In genomic region chr11:97362943-97363643, GRCm38 (mm10) we compare ENCODE assay signal across 8 mouse cellular contexts. TPM values are rescaled to one million over a fixed set of nuclear protein-coding genes. Genes with fewer than 3 reads are reported as not detected.
DNase-seq lines count a peak whose midpoint lies in the region; ATAC-seq and TF ChIP-seq lines count a peak whose summit lies in the region.

No protein-coding gene starts in this region.

- H3K4me3 ChIP-seq in bone marrow macrophage, adult 2 months (ENCODE audit: insufficient read depth, low read length), result peak overlapping the region; percentile 94
- H3K4me3 ChIP-seq in forebrain, embryonic 13.5 days, result peak overlapping the region; percentile 99
- H3K4me3 ChIP-seq in hindbrain, embryonic 12.5 days, result peak overlapping the region; percentile 77
- H3K4me3 ChIP-seq in liver, embryonic 12.5 days, result peak overlapping the region; percentile 99

- DNase-seq in layer of hippocampus, postnatal 36 days, result peak; percentile 25 to 30
- DNase-seq in layer of hippocampus, adult 11-12 months (ENCODE audit: low spot score), result no peak
- DNase-seq in thymus, adult 18-20 months, result peak; percentile 13 to 29

- peak overlapping the region; percentile 98 for H3K4me2 ChIP-seq in forebrain, embryonic 13.5 days
- H3K4me2 ChIP-seq in hindbrain, embryonic 12.5 days (replicated peaks), result peak overlapping the region; percentile 89
- H3K4me2 ChIP-seq in liver, embryonic 12.5 days, result peak overlapping the region; percentile 98

- H3K9ac ChIP-seq in forebrain, embryonic 13.5 days, result peak overlapping the region; percentile 98
- peak overlapping the region; percentile 97 for H3K9ac ChIP-seq in hindbrain, embryonic 12.5 days
- H3K9ac ChIP-seq in liver, embryonic 12.5 days, result peak overlapping the region; percentile 98

- no peaks in the 10 kb centered on the region for H3K9me3 ChIP-seq in forebrain, embryonic 13.5 days (replicated peaks)
- H3K9me3 ChIP-seq in hindbrain, embryonic 12.5 days (replicated peaks), result no peaks in the 10 kb centered on the region
- H3K9me3 ChIP-seq in liver, embryonic 12.5 days (replicated peaks), result no peaks in the 10 kb centered on the region

- ATAC-seq in forebrain, embryonic 13.5 days, result no peak
- peak; percentile 7; the same call in 1 of the 2 replicates for ATAC-seq in hindbrain, embryonic 12.5 days (ENCODE audit: low FRiP score)
- 0 out of 2 replicates have a peak, but pooled peaks have one; percentile 1 for ATAC-seq in liver, embryonic 12.5 days
- ATAC-seq in monocyte, adult 5-6 weeks (replicated peaks; ENCODE audit: insufficient number of reproducible peaks, low FRiP score, low TSS enrichment, poor library complexity, severe bottlenecking), result 0 out of 2 replicates have a peak, but pooled peaks have one; percentile 18

- no peak for TF ChIP-seq CTCF in bone marrow macrophage, adult 2 months (IDR thresholded peaks at IDR 0.05; ENCODE audit: low read depth, low read length)

- no peaks in the 10 kb centered on the region for H3K36me3 ChIP-seq in forebrain, embryonic 13.5 days (ENCODE audit: poor library complexity, severe bottlenecking)
- no peaks in the 10 kb centered on the region for H3K36me3 ChIP-seq in hindbrain, embryonic 12.5 days
- H3K36me3 ChIP-seq in liver, embryonic 12.5 days, result 0 out of 2 replicates have a peak, but pooled peaks cover 1% of the 10 kb centered on the region

- peak overlapping the region; percentile 40 for H3K27ac ChIP-seq in bone marrow macrophage, adult 2 months (ENCODE audit: insufficient read depth, low read depth, low read length)
- peak overlapping the region; percentile 86 for H3K27ac ChIP-seq in forebrain, embryonic 13.5 days
- H3K27ac ChIP-seq in hindbrain, embryonic 12.5 days, result peak overlapping the region; percentile 90
- H3K27ac ChIP-seq in liver, embryonic 12.5 days, result peak overlapping the region; percentile 91

- TF ChIP-seq POLR2A in bone marrow macrophage, adult 2 months (IDR thresholded peaks at IDR 0.05; ENCODE audit: borderline replicate concordance, low read depth, low read length), result no peak

- no peaks in the 10 kb centered on the region for H3K27me3 ChIP-seq in forebrain, embryonic 13.5 days
- H3K27me3 ChIP-seq in hindbrain, embryonic 12.5 days, result no peaks in the 10 kb centered on the region
- H3K27me3 ChIP-seq in liver, embryonic 12.5 days (replicated peaks), result no peaks in the 10 kb centered on the region

- under 1% methylated on average over 32 of the region's 49 CpGs for WGBS in forebrain, embryonic 13.5 days
- WGBS in hindbrain, embryonic 12.5 days, result under 1% methylated on average over 49 of the region's 49 CpGs
- 1% methylated on average over 49 of the region's 49 CpGs for WGBS in liver, embryonic 12.5 days (ENCODE audit: insufficient replicate concordance)

- H3K4me1 ChIP-seq in bone marrow macrophage, adult 2 months (ENCODE audit: control insufficient read depth, insufficient read depth, low read length), result peaks cover 14% of the 10 kb centered on the region
- H3K4me1 ChIP-seq in forebrain, embryonic 13.5 days, result peaks cover 36% of the 10 kb centered on the region
- H3K4me1 ChIP-seq in hindbrain, embryonic 12.5 days, result peaks cover 32% of the 10 kb centered on the region
- peaks cover 40% of the 10 kb centered on the region for H3K4me1 ChIP-seq in liver, embryonic 12.5 days

RNA-seq across cellular contexts. Expression of gene Socs7, which starts 0.7 kb away (rescaled TPM):
- total RNA-seq in layer of hippocampus, postnatal 36 days (2021), result 10 to 100 TPM; 83.8 to 83.9 TPM
- 9.2 and 10.3 TPM in 2 replicates for polyA plus RNA-seq in bone marrow macrophage, adult 2 months (2012; ENCODE audit: insufficient read depth, insufficient read length, missing spikeins)
- polyA plus RNA-seq in forebrain, embryonic 13.5 days (2015; fragmentation: Nextera tagmentation; extraction: Ambion mirVana), result 7.7 and 8.6 TPM in 2 replicates
- 7.0 and 9.1 TPM in 2 replicates for polyA plus RNA-seq in hindbrain, embryonic 12.5 days (2016; fragmentation: Nextera tagmentation; extraction: Ambion mirVana)
- 1.9 and 2.1 TPM in 2 replicates for polyA plus RNA-seq in liver, embryonic 12.5 days (2016; fragmentation: Nextera tagmentation; extraction: Ambion mirVana)
- total RNA-seq in monocyte, adult 5-6 weeks (2017), result 16.8 to 18.8 TPM (median 18.0 TPM) in 3 replicates

RNA-seq across cellular contexts. Expression of gene Gpr179, which starts 11.2 kb away (rescaled TPM):
- total RNA-seq in layer of hippocampus, postnatal 36 days (2021), result under 1 TPM; 0.23 to 0.30 TPM
- 0.12 TPM in 1 of 2 replicates, not detected in the other for polyA plus RNA-seq in bone marrow macrophage, adult 2 months (2012; ENCODE audit: insufficient read depth, insufficient read length, missing spikeins)
- polyA plus RNA-seq in forebrain, embryonic 13.5 days (2015; fragmentation: Nextera tagmentation; extraction: Ambion mirVana), result 0.19 and 0.25 TPM in 2 replicates
- polyA plus RNA-seq in hindbrain, embryonic 12.5 days (2016; fragmentation: Nextera tagmentation; extraction: Ambion mirVana), result 0.17 and 0.22 TPM in 2 replicates
- polyA plus RNA-seq in liver, embryonic 12.5 days (2016; fragmentation: Nextera tagmentation; extraction: Ambion mirVana), result 0.02 TPM in 1 of 2 replicates, not detected in the other
- 0.29 to 0.39 TPM in 2 of 3 replicates, not detected in the other for total RNA-seq in monocyte, adult 5-6 weeks (2017)

RNA-seq across cellular contexts. Expression of gene Mrpl45, which starts 47.6 kb away (rescaled TPM):
- total RNA-seq in layer of hippocampus, postnatal 36 days (2021), result 10 to 100 TPM; 26.8 to 27.4 TPM
- 33.0 and 37.6 TPM in 2 replicates for polyA plus RNA-seq in bone marrow macrophage, adult 2 months (2012; ENCODE audit: insufficient read depth, insufficient read length, missing spikeins)
- polyA plus RNA-seq in forebrain, embryonic 13.5 days (2015; fragmentation: Nextera tagmentation; extraction: Ambion mirVana), result 47.4 and 49.1 TPM in 2 replicates
- 44.9 and 45.6 TPM in 2 replicates for polyA plus RNA-seq in hindbrain, embryonic 12.5 days (2016; fragmentation: Nextera tagmentation; extraction: Ambion mirVana)
- 38.9 and 44.0 TPM in 2 replicates for polyA plus RNA-seq in liver, embryonic 12.5 days (2016; fragmentation: Nextera tagmentation; extraction: Ambion mirVana)
- 7.5 to 14.9 TPM (median 11.4 TPM) in 3 replicates for total RNA-seq in monocyte, adult 5-6 weeks (2017)

RNA-seq across cellular contexts. Expression of gene Arhgap23, which starts 52.2 kb away (rescaled TPM):
- total RNA-seq in layer of hippocampus, postnatal 36 days (2021), result 10 to 100 TPM; 73.4 to 75.4 TPM
- polyA plus RNA-seq in bone marrow macrophage, adult 2 months (2012; ENCODE audit: insufficient read depth, insufficient read length, missing spikeins), result 7.5 and 9.2 TPM in 2 replicates
- 3.6 and 4.4 TPM in 2 replicates for polyA plus RNA-seq in forebrain, embryonic 13.5 days (2015; fragmentation: Nextera tagmentation; extraction: Ambion mirVana)
- polyA plus RNA-seq in hindbrain, embryonic 12.5 days (2016; fragmentation: Nextera tagmentation; extraction: Ambion mirVana), result 9.3 and 10.0 TPM in 2 replicates
- 17.3 and 19.7 TPM in 2 replicates for polyA plus RNA-seq in liver, embryonic 12.5 days (2016; fragmentation: Nextera tagmentation; extraction: Ambion mirVana)
- total RNA-seq in monocyte, adult 5-6 weeks (2017), result 4.7 to 5.8 TPM (median 5.0 TPM) in 3 replicates

Comparison
In these comparisons a context has a peak if more than half of its experiments do, and no peak if none do; other contexts are left out.
1. H3K27ac ChIP-seq: peak in every context shown above with its lines; median percentile 91 in liver, embryonic 12.5 days; 90 in hindbrain, embryonic 12.5 days; 86 in forebrain, embryonic 13.5 days; 40 in bone marrow macrophage, adult 2 months.